Mouse (Mus musculus) forebrain, embryonic 11.5 days (tissue): ENCODE results near the gene Olfr1283. TPM values are rescaled to one million over a fixed set of nuclear protein-coding genes. Genes with fewer than 3 reads are reported as not detected.
"Not testable (repeated sequence)": the region's sequence is repeated elsewhere in the genome, so short reads cannot be mapped to it uniquely, and the experiment has no call there.

ENCODE experiments used
- ATAC-seq: fragments of 200-750 bp; cut with Nextera tagmentation; replicated peaks from 2 replicates; pipeline ENCODE4 v1.8.0; 2017; ENCODE audit warnings: moderate TSS enrichment; ENCODE audit not compliant: low FRiP score
- DNase-seq: peaks from one replicate; pipeline ENCODE4 v3.0.0-alpha.2; 2017; ENCODE audit warnings: low spot score
- H3K27ac ChIP-seq: fragments of 300-500 bp; sonication (generic); 2 replicates; pipeline ENCODE4 v1.5.1; 2014; ENCODE audit warnings: low read depth, low read length
- H3K27me3 ChIP-seq: fragments of 300-500 bp; sonication (generic); 2 replicates; pipeline ENCODE4 v1.6.1; 2014; ENCODE audit warnings: mild to moderate bottlenecking, low read length, mixed read lengths; ENCODE audit not compliant: control insufficient read depth, insufficient read depth
- H3K36me3 ChIP-seq: fragments of 300-500 bp; sonication (generic); 2 replicates; pipeline ENCODE4 v1.6.1; 2014; ENCODE audit warnings: mild to moderate bottlenecking, low read length, moderate library complexity, mixed read lengths; ENCODE audit not compliant: control insufficient read depth, insufficient read depth
- H3K4me1 ChIP-seq: fragments of 300-500 bp; sonication (generic); replicated peaks from 2 replicates; pipeline ENCODE4 v1.6.1; 2014; ENCODE audit warnings: low read length, mixed read lengths; ENCODE audit not compliant: control insufficient read depth, insufficient read depth
- H3K4me2 ChIP-seq: fragments of 300-500 bp; sonication (generic); 2 replicates; pipeline ENCODE4 v1.6.1; 2014; ENCODE audit warnings: low read depth, mild to moderate bottlenecking, low read length, moderate library complexity, mixed read lengths; ENCODE audit not compliant: severe bottlenecking
- H3K4me3 ChIP-seq: fragments of 300-500 bp; sonication (generic); 2 replicates; pipeline ENCODE4 v1.5.1; 2014; ENCODE audit warnings: low read depth, low read length
- H3K9ac ChIP-seq: fragments of 300-500 bp; sonication (generic); 2 replicates; pipeline ENCODE4 v1.6.1; 2014; ENCODE audit warnings: low read length
- H3K9me3 ChIP-seq: fragments of 300-500 bp; sonication (generic); 2 replicates; pipeline ENCODE4 v1.6.1; 2016; ENCODE audit warnings: low read length, mixed read lengths; ENCODE audit not compliant: control insufficient read depth
- WGBS: fragments of 180-500 bp; shearing (Covaris S2); extraction: QIAGEN DNeasy Blood & Tissue Kit; methylation state at CpG from one replicate; pipeline ENCODE4 v1.1.7; 2014; 5-methylcytosine and 5-hydroxymethylcytosine counted together
- polyA plus RNA-seq: library from polyadenylated mRNA; unstranded; fragments of >200 nt; fragmentation: Nextera tagmentation; extraction: Ambion mirVana; gene quantifications from 2 replicates; pipeline ENCODE4 v1.2.1, GENCODE M21; 2014

The Olfr1283 gene
- not detected in 2 replicates for polyA plus RNA-seq

DNA sequence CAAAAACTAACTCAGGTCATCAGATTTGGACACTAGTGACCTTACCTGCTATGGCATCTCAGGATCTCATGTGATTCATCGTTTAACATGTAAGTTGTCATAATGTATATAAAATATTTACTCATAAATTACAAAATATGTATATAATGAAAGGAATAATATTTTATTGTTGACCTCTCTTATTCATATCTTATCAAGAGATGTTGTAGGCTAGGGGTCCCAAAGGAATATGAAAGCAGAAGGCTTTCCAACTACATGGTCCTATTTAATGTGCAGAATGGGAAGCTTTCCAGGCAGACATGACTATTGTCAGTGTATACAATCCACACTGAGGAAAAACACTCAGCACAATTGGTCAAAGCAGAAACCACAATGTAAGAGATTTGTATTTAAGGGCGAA lies at the start of gene Olfr1283:
Gene Olfr1283 (plus strand): TSS at position 301 of the 400 bp plus-strand sequence.
- no peaks in the 10 kb centered on the region for H3K36me3 ChIP-seq
- DNase-seq (no peak), ATAC-seq (no peak)
- H3K9me3 ChIP-seq: no peaks in the 10 kb centered on the region
- H3K4me3 ChIP-seq: no peak within 1 kb of the TSS
- no peak within 1 kb of the TSS for H3K9ac ChIP-seq
- H3K4me2 ChIP-seq: no peak within 1 kb of the TSS
- no peak within 1 kb of the TSS for H3K27ac ChIP-seq
- no peaks in the 10 kb centered on the region for H3K4me1 ChIP-seq
- WGBS: 87% methylated on average over 2 of the region's 2 CpGs
- H3K27me3 ChIP-seq: no peaks in the 10 kb centered on the region

GRCm38 (mm10) chr2:111326220-111326619 lies 40.4 kb upstream of the Olfr1283 start, which contains the start of gene Olfr1281:
Gene Olfr1281 (plus strand): TSS chr2:111326520.
- H3K4me3 ChIP-seq: no peak within 1 kb of the TSS
- no peak for DNase-seq
- WGBS: 79% methylated on average over 2 of the region's 2 CpGs

DNA sequence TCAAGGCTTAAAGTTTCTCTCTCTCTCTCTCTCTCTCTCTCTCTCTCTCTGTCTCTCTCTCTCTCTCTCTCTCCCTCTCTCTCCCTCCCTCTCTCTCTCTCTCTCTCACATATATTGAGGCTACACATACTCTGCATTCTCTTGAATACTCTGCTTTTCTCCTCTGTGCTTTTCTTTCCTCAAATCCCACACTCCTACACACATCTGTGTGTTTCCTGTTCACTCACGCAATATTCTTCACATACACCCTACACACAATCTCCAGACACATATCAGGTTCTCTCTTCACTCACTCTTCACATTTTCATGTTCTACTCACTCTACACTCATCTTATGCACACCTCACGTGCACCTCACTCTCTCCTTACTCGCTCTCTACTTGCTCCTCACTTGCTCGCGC lies 32.9 kb upstream of the Olfr1283 start:
- not testable (repeated sequence) for ATAC-seq, H3K27me3 ChIP-seq, H3K9ac ChIP-seq, H3K36me3 ChIP-seq, H3K4me2 ChIP-seq, H3K4me3 ChIP-seq, H3K27ac ChIP-seq, H3K4me1 ChIP-seq, H3K9me3 ChIP-seq, DNase-seq
- WGBS: 96% methylated on average over 5 of the region's 5 CpGs

More at GRCm38 (mm10) chr2:111326220-111326619, 40.4 kb upstream of the Olfr1283 start, which contains the start of gene Olfr1281:
- H3K27ac ChIP-seq: no peak within 1 kb of the TSS
- H3K36me3 ChIP-seq: no peaks in the 10 kb centered on the region
- no peaks in the 10 kb centered on the region for H3K9me3 ChIP-seq
- no peak for ATAC-seq
- H3K4me2 ChIP-seq: no peak within 1 kb of the TSS
- no peak within 1 kb of the TSS for H3K9ac ChIP-seq
- no peaks in the 10 kb centered on the region for H3K27me3 ChIP-seq
- H3K4me1 ChIP-seq: no peaks in the 10 kb centered on the region

GRCm38 (mm10) chr2:111335976-111336375 lies 30.6 kb upstream of the Olfr1283 start, which contains the start of gene Olfr1282:
Gene Olfr1282 (minus strand): TSS chr2:111336076.
- H3K9me3 ChIP-seq: no peaks in the 10 kb centered on the region
- WGBS: 80% methylated on average over 2 of the region's 2 CpGs
- ATAC-seq (no peak), DNase-seq (no peak)
- no peak within 1 kb of the TSS for H3K4me2 ChIP-seq
- H3K27ac ChIP-seq: no peak within 1 kb of the TSS
- no peak within 1 kb of the TSS for H3K9ac ChIP-seq
- no peaks in the 10 kb centered on the region for H3K4me1 ChIP-seq
- no peaks in the 10 kb centered on the region for H3K27me3 ChIP-seq
- H3K4me3 ChIP-seq: no peak within 1 kb of the TSS
- no peaks in the 10 kb centered on the region for H3K36me3 ChIP-seq

DNA sequence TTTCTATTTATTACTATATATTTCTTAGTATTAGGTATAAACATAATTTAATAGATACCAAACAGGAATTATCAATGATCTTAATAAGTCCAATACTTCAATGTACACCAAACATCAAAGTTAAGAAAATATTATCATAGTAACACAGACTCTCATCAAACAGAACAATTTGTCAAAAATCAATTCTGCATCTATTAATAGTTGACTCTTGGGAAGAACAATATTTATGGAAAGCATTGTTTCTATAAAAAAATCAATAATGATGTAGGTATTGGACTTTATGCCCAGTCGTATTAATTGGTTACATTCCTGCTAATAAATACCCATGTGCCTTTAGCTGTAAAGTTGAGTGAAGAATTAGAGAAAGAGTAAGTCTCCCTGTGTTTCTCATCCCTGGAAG lies 8.6 kb downstream of the Olfr1283 start, which contains the start of gene Olfr1284:
Gene Olfr1284 (plus strand): TSS at position 301 of the 400 bp plus-strand sequence.
- WGBS: 79% methylated on average over 1 of the region's 1 CpGs
- H3K36me3 ChIP-seq: no peaks in the 10 kb centered on the region
- ATAC-seq (no peak), DNase-seq (no peak)
- no peak within 1 kb of the TSS for H3K9ac ChIP-seq
- no peaks in the 10 kb centered on the region for H3K9me3 ChIP-seq
- no peak within 1 kb of the TSS for H3K4me2 ChIP-seq
- no peaks in the 10 kb centered on the region for H3K4me1 ChIP-seq
- no peak within 1 kb of the TSS for H3K27ac ChIP-seq
- no peak within 1 kb of the TSS for H3K4me3 ChIP-seq
- H3K27me3 ChIP-seq: no peaks in the 10 kb centered on the region

Other genes with a start within 250 kb of the Olfr1283 start
- not detected in 2 replicates for gene Gm15130, start 213.9 kb upstream of the Olfr1283 start, polyA plus RNA-seq
- gene 4930430A15Rik, start 137.2 kb upstream of the Olfr1283 start, polyA plus RNA-seq: not detected in 2 replicates
- gene Olfr1275, start 131.5 kb upstream of the Olfr1283 start, polyA plus RNA-seq: not detected in 2 replicates
- gene Olfr1276, start 112.3 kb upstream of the Olfr1283 start, polyA plus RNA-seq: not detected in 2 replicates
- gene Olfr1277, start 92.7 kb upstream of the Olfr1283 start, polyA plus RNA-seq: not detected in 2 replicates
- not detected in 2 replicates for gene Olfr1278, start 76.7 kb upstream of the Olfr1283 start, polyA plus RNA-seq
- gene Olfr1279, start 66.2 kb upstream of the Olfr1283 start, polyA plus RNA-seq: not detected in 2 replicates
- gene Olfr1280, start 52.8 kb upstream of the Olfr1283 start, polyA plus RNA-seq: not detected in 2 replicates
- not detected in 2 replicates for gene Olfr1281, start 40.3 kb upstream of the Olfr1283 start, polyA plus RNA-seq
- gene Olfr1282, start 30.7 kb upstream of the Olfr1283 start, polyA plus RNA-seq: not detected in 2 replicates
- not detected in 2 replicates for gene Olfr1284, start 8.7 kb downstream of the Olfr1283 start, polyA plus RNA-seq
- not detected in 2 replicates for gene Olfr1286, start 56.3 kb downstream of the Olfr1283 start, polyA plus RNA-seq
- not detected in 2 replicates for gene Olfr1287, start 82.4 kb downstream of the Olfr1283 start, polyA plus RNA-seq
- gene Olfr1288, start 107.3 kb downstream of the Olfr1283 start, polyA plus RNA-seq: not detected in 2 replicates
- gene Olfr1289, start 114.0 kb downstream of the Olfr1283 start, polyA plus RNA-seq: not detected in 2 replicates
- not detected in 2 replicates for gene Olfr1290, start 127.0 kb downstream of the Olfr1283 start, polyA plus RNA-seq
- not detected in 2 replicates for gene Olfr1291-ps1, start 130.4 kb downstream of the Olfr1283 start, polyA plus RNA-seq
- gene Olfr1293-ps, start 158.4 kb downstream of the Olfr1283 start, polyA plus RNA-seq: not detected in 2 replicates
- gene Olfr1294, start 173.5 kb downstream of the Olfr1283 start, polyA plus RNA-seq: not detected in 2 replicates
- not detected in 2 replicates for gene Olfr1295, start 202.9 kb downstream of the Olfr1283 start, polyA plus RNA-seq